Mouse (Mus musculus): Measurements from ENCODE around the gene Rsf1.

- TF ChIP-seq TAL1 (IDR thresholded peaks at IDR 0.05; ENCODE audit: low read length), result no peak
- TF ChIP-seq GATA1 (IDR thresholded peaks at IDR 0.05; ENCODE audit: low read length), result no peak
These were observed 81.9 kb downstream of the Rsf1 start for GRCm38 (mm10) chr7:97661634-97662033.
